Mouse (Mus musculus): ENCODE results near the gene Racgap1. TPM values are rescaled to one million over a fixed set of nuclear protein-coding genes. Genes with fewer than 3 reads are reported as not detected.

The Racgap1 gene
- total RNA-seq, 2 experiments from 2014 or later = 1.9 to 2.4 TPM

DNA sequence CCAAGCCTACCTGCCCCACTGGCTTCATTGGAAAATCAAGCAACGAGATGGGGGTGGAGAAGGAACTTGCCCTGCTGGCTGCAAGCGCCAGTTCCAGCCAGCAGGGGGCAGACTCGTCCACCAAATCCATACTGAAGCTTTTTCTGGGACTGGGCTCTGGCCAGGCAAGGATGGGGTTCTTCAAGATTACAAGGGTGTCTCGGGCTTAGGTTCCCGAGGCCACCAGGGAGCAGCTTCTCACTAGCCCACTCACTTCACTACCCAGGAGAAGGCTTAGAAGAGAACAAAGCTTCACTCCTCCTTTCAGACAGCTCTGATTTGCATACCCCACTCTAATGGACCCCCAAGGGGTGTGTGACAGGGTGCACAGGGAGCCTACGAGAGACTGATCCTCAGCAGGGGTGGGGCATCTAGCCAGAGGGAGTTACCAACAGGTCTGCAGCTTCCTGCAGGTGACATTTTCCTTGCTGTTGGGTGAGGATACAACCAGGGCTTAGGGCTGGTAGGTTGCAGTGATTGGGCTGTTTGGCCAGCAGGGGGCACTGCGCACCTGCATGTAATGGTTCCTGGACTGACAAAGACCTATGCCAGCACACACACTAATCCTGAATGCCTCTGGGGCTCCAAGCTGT is 55.3 kb downstream of the Racgap1 start:
- DNase-seq = peak; percentile 75 to 77
- intact Hi-C loops (cut with DNase I) = loop anchor here (1.0 to 10.0 kb wide), 4 partner anchors 73 to 315 kb away; partner anchors contain the start of gene Cers5

GRCm38 (mm10) chr15:99594951-99595350 is 56.5 kb downstream of the Racgap1 start:
- DNase-seq = no peak
- intact Hi-C loops (cut with DNase I) = loop anchor here (10.0 kb wide), 1 partner anchor 180 kb away; the partner anchor contains the start of gene Cers5

DNA sequence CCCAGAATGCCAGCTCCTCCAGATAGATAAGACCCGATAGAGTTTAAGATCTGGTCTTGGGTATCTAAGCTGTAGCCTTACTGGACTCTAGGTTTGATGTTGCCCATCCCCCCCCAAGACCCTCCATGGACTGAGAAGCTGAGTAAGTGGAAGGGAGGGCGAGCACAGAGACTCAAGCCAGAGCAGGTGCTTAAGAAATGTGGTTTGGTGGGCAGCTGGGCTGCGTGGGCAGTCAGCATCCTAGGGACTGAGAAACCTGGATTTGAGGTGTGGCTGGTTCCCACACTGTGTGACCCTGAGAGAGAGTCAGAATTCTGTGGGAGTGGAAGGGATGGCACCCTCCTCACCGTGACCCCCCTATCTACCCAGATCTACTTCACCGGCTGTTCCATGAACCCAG is 58.6 kb downstream of the Racgap1 start:
- intact Hi-C loops (cut with DNase I) = loop anchor here (10.0 kb wide), 1 partner anchor 182 kb away; the partner anchor contains the start of gene Cers5
- no peak for DNase-seq

DNA sequence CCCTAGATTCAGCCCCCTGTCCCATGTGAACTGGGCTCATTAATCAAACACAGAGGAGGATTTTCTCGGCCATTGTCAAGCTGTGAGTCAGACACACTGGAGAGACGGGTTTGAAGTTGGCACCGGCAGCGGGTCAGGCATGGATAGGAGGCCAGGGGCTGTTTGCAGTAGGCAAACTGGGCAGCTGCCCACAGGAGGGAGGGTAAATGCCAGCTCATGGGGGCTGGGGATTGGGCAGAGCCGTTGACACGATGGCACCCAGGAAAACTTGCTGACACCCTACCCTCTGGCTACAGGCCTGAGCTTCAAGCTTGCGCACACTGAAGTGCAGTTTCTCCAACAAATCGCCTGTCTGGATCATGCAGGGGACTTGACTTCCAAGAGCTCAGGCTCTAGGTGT is 59.3 kb downstream of the Racgap1 start:
- DNase-seq = no peak
- intact Hi-C loops (cut with DNase I) = loop anchor here (10.0 kb wide), 1 partner anchor 183 kb away; the partner anchor contains the start of gene Cers5

DNA sequence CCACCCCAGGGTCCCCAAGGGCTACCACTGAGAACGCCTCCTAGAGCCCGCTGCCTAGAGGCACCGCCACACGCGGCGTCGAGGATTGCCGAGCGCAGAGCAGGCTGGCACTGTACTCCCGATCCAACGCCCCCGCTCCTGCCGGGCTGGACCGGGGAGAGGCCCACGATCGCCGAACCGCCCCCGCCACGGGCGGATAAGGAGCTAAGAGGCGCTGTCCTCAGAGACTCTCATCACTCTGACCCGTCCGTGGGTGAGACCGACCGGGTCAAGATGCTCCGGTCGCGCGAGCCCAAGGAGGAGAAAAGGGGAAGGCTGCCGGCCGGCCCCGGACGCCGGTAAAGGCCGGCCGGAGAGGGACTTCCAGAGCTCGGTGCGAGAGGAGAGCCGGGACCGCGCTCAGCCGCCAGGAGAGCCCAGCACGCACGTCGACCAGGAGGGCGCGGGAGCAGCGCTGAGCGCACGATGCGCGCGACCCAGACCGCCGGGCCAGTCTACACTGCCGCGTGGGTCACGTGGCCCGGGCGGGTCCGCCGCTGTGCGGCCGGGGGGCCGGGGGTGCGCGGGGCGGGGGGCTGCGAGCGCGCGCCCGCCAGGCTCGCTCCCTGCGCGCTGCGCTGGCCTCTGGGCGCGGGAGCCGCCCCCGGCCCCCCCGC is 60.9 kb downstream of the Racgap1 start, which contains the start of gene Aqp5:
Gene Aqp5, plus strand, starts transcription at position 354 of the 656 bp plus-strand sequence.
- DNase-seq = no peak
- intact Hi-C loops (cut with DNase I) = loop anchor here (10.0 kb wide), 1 partner anchor 184 kb away; the partner anchor contains the start of gene Cers5

DNA sequence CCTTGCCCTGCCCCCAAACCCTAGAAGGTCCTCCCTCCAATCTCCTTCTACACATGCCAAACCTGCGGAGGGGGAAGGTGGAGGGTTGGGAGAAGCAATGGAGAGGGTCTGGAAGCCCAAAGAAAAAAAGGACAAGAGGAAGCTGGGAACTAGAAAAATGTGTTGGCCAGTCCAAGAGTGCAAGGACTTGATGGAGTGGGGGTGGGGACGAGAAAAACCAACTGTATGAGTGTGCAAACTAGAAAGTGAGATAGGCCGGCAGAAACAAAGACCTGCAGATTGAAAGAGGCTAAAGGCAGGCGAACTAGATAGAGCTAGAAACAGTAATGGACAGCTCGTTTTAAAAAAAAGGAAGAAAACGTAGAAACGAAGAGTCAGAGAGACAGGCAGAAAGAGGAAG is 61.8 kb downstream of the Racgap1 start:
- intact Hi-C loops (cut with DNase I) = loop anchor here (10.0 kb wide), 1 partner anchor 185 kb away; the partner anchor contains the start of gene Cers5
- no peak for DNase-seq

DNA sequence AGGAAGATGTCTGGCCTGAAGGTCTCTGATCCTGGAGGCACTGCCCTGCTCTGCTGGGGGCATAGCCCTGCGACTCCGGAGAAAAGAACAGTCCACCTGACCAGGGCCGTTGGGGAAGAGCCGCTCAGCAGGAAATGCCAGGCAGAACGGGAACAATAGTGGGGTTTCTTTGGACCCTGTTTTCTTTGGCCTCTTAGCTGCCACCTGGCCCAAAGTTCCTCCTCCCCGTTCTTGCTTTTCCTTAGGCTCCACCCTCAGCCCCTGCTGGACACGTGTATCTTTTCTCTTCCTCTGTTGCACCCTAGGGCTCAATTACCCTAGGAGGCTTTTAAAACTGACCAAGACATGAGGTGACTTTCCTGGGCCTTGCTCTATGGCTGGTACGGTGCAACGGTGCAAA is 62.2 kb downstream of the Racgap1 start:
- intact Hi-C loops (cut with DNase I) = no loop called here
- no peak for DNase-seq

GRCm38 (mm10) chr15:99586525-99586924 is 64.9 kb downstream of the Racgap1 start:
- no peak for DNase-seq
- intact Hi-C loops (cut with DNase I) = no loop called here

GRCm38 (mm10) chr15:99585741-99586140 is 65.7 kb downstream of the Racgap1 start:
- intact Hi-C loops (cut with DNase I) = no loop called here
- no peak for DNase-seq

- intact Hi-C loops (cut with DNase I) = no loop called here
- DNase-seq = no peak
Observed at GRCm38 (mm10) chr15:99584407-99585202, 66.9 kb downstream of the Racgap1 start.

GRCm38 (mm10) chr15:99583463-99584344 is 67.8 kb downstream of the Racgap1 start:
- DNase-seq = no peak
- intact Hi-C loops (cut with DNase I) = no loop called here

- DNase-seq = no peak
- intact Hi-C loops (cut with DNase I) = loop anchor here (1.0 kb wide), 1 partner anchor 43 kb away; no protein-coding TSS in a partner anchor
Observed at GRCm38 (mm10) chr15:99578802-99579485, 72.5 kb downstream of the Racgap1 start, which contains the start of gene Aqp2. TSS of gene Aqp2 (plus strand) at chr15:99579055.

Other genes with a start within 250 kb of the Racgap1 start
- gene Nckap5l, start 193.9 kb downstream of the Racgap1 start, total RNA-seq (2021) = 1 to 10 TPM; 3.6 to 4.0 TPM
- gene Bcdin3d, start 176.9 kb downstream of the Racgap1 start, total RNA-seq (2021) = 1 to 10 TPM; 3.0 to 3.5 TPM
- under 1 TPM; 0.05 to 0.26 TPM for gene Faim2, start 123.5 kb downstream of the Racgap1 start, total RNA-seq (2021)
- not detected for gene Aqp2, start 72.6 kb downstream of the Racgap1 start, total RNA-seq (2021)
- gene Aqp5, start 60.9 kb downstream of the Racgap1 start, total RNA-seq (2021) = not detected
- gene Aqp6, start 50.3 kb downstream of the Racgap1 start, total RNA-seq (2021) = not detected
- under 1 TPM; 0.10 TPM for gene Asic1, start 18.7 kb upstream of the Racgap1 start, total RNA-seq (2021)
- 1 to 10 TPM; 5.5 to 6.1 TPM for gene Smarcd1, start 50.5 kb upstream of the Racgap1 start, total RNA-seq (2021)
- 1 to 10 TPM in 1 of 2 experiments, not detected in 1; 1.2 TPM for gene Gm17349, start 53.8 kb upstream of the Racgap1 start, total RNA-seq (2021)
- 100 to 1,000 TPM; 569 to 657 TPM for gene Gpd1, start 65.9 kb upstream of the Racgap1 start, total RNA-seq (2021)
- 100 to 1,000 TPM; 151 to 159 TPM for gene Cox14, start 74.0 kb upstream of the Racgap1 start, total RNA-seq (2021)
- gene Cers5, start 121.2 kb upstream of the Racgap1 start, total RNA-seq (2021) = 1 to 10 TPM; 4.9 to 5.9 TPM
- gene Lima1, start 223.8 kb upstream of the Racgap1 start, total RNA-seq (2021) = 10 to 100 TPM in 1 of 2 experiments, 1 to 10 TPM in 1; 9.3 to 10.3 TPM

All from gastrocnemius, postnatal 36 days (tissue).